Mouse (Mus musculus) c-Kit-positive CD71-positive TER-119-positive erythroid progenitor cells, embryonic 14.5 days (primary cell): ENCODE results near the gene Rbck1.
"Not testable (repeated sequence)": the region's sequence is repeated elsewhere in the genome, so short reads cannot be mapped to it uniquely, and the experiment has no call there.

ENCODE experiments used
- DNase-seq: peaks from one replicate; pipeline ENCODE4 v3.0.0-alpha.2; 2013; ENCODE audit warnings: low spot score

The Rbck1 gene

DNA sequence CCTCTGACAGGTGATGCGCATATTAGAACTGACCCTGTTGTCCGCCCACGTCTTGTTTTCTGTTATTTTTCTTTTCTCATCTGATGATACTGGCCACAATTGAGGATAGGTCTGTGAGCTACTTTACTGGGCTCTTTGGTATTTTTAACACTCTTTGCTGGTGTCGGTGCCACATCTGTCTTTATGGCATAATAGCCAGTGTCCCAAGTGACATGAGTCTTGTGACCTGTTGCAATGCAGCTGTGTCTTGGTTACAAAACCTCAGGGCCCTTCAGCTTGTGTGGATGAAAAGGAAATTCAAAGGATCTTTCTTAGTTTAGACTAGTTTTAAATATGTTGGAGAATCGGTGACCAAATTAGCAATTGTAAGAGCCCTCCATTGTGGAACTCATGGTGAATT lies 37.9 kb downstream of the Rbck1 start:
- DNase-seq, result peak; percentile 9

DNA sequence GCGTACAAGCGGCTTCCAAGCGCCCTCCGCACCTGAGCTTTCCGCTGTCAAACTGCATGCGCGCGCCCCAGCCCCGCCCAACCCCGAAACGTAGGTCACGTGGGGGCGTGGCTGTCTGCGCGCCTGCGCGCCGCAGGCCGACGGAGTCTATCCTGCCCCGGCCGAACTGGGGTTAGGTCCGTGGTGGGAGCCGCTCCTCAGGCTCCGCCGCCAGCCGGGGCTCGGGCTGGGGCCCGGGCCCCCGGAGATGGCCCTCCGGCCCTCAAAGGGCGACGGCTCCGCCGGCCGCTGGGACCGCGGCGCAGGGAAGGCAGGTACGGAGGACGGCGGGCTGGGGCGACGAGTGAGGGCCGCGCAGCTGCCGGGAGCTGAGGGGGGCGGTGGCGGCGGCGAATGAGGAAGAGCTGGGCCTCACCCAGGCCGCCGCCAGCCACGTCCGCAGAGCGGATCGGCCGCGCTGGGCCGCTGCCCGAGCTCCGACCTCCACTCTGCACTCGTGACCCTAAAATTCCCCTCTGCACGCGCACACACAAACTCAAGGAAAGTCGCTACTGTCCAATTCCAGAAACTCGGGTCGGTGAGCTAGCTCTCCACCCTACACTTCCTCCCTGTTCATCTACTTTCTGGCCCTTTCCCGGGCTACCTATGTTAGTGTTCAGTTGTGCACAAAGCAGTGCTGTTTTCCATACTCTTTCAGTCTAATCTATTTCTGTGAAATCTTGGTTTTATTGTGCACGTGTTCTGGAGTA lies 38.6 kb downstream of the Rbck1 start, which contains the start of gene Tbc1d20:
TSS of gene Tbc1d20 (plus strand) at position 102 of the 749 bp plus-strand sequence.
- peak; percentile 87 for DNase-seq

DNA sequence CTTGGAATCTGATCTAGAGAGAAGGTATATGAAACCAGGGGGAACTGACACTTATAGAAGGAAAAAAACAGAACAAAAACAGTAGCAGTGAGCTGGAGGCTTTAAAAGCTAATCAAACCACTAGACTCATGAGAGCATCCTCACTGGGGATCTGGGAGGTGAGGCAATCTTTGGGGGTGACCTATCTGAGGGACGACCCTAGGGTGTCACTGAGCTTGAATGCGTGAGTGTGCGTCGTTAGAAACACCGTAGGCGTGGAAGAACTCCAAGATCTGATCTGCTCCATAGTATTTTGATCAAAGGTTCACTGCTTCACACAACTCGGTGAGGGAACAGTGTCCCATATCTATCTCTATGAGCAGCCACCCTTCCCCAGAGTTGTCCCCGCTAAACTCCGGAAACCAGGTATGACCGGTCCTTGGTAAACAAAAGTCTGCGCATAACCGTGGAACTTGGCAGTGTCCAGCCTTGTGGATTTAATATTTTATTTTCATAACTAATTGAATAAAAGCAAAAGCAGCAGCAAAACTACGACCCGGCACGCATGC lies 39.2 kb downstream of the Rbck1 start:
- DNase-seq, result no peak

DNA sequence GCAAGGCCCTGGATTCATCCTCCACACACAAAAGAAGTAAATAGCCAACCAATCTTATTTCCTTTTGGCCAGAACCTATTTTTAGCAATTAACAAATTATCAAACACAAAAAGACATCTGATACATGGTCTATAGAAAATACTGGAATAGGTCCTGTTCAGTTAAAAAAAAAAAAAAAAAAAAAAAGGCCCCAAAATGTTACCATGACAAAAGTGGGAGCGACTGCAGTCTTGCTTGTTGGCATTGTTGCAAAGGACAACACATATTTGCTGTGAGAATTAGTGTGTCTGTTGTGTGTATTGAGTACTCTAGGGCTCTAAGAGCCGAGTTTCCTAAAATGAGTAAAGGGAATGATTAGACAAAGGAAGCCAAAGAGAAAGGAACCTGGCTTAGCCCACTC lies 40.0 kb downstream of the Rbck1 start:
- no peak for DNase-seq

DNA sequence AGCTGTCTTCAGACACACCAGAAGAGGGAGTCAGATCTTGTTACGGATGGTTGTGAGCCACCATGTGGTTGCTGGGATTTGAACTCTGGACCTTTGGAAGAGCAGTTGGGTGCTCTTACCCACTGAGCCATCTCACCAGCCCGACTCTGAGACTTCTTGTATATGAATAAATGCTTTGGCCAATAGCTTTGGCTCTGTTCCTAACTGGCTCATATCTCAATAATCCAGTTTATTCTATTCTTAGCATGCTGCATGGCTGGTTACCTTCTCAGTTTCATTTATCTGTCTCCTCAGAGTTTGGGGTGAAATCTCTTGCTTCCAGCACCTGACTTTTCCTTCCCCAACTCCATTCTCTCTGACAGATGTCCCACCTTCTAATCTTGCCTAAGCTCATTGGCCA lies 42.8 kb downstream of the Rbck1 start:
- not testable (repeated sequence) for DNase-seq

DNA sequence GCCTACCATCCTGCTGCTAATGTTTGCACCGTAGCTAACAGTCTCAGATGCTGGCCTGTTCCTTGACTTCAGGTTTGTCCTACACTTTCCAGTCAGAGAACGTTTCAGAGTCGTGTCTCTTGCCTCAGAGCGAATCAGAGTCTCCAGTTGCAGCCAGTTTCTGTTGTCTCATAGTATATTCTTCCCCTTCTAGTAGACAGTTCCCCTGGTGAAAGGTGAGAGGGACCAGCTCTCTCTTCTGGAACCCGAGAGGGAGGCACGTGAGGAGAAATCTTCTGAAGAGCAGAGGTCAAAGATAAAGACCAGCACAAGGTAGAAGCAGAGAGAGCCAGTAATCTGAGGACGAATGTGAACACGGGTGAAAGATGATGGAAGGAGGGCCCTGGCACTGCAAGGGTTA lies 44.4 kb downstream of the Rbck1 start:
- DNase-seq, result no peak

DNA sequence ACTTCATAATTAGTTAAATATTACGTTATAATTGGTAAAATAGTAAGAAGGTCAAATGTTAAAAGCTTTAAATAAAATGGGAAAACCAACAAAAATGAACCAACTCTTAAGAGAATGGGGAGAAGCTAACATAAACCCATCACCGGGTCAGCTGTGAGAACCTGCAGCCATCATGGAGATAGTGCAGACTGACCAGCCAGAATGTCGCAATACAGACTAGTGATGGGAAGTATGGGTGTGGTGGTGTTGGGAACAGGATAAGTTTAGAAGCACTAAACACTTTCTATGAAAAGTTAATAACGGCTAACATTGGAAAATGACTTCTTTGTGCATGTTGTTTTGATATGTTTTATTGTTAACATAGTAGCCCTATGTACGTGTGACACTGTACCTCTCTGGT lies 44.9 kb downstream of the Rbck1 start:
- DNase-seq, result no peak

DNA sequence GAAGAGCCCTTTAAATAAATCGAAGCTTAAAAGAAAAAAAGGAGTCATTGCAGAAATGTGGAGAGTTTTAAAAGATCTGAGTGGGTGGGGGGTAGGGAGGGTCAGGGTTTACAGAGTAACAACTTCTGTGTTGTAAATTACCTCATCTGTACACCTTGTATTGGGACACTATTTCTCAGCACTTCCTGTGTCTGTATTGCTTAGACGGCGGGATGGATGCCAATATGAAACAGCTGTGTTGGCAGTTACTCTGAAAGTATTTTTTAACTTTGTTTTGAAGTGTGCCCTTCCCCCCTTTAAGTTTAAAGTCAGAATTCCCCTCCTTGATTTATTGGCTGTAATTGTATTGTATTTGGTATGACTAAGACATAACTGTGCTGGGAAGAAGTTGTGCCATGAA lies 51.0 kb downstream of the Rbck1 start:
- no peak for DNase-seq

DNA sequence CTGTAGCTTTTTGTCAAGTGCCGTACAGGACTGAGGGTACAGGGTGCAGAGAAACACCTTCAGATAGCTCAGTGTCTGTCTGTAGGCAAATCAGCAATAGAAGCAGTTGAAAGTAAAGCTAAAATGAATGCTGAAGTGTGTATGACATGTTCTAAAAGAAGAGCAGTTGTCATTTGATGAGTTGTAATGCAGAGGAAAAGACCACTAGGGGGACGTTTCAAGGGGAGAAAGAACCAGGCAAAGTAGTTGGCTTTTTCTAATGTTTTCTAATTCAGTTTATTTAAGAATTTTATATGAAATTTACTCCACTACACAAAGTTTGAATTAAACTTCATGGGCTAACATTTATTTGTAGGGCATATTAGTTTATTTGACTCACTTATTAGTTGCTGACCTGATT lies 58.8 kb downstream of the Rbck1 start:
- DNase-seq, result no peak
